Mouse (Mus musculus) liver, embryonic 11.5 days (tissue): ENCODE measurements around the gene Nyx. TPM values are rescaled to one million over a fixed set of nuclear protein-coding genes. Genes with fewer than 3 reads are reported as not detected.
A peak's percentile ranks its signal among the peaks of the same experiment; 100 is the strongest.

Source experiments
- ATAC-seq: fragments of 200-750 bp; cut with Nextera tagmentation; replicated peaks from 2 replicates; pipeline ENCODE4 v1.8.0; 2017; ENCODE audit warnings: moderate number of reproducible peaks, mild to moderate bottlenecking, moderate TSS enrichment, moderate library complexity; ENCODE audit not compliant: low FRiP score
- DNase-seq: peaks from one replicate; pipeline ENCODE4 v3.0.0-alpha.2; 2017; ENCODE audit warnings: low spot score
- H3K27ac ChIP-seq: fragments of 300-500 bp; sonication (generic); 2 replicates; pipeline ENCODE4 v1.5.1; 2014; ENCODE audit warnings: mild to moderate bottlenecking, low read depth, low read length, control low read depth
- H3K27me3 ChIP-seq: fragments of 300-500 bp; sonication (generic); replicated peaks from 2 replicates; pipeline ENCODE4 v1.6.1; 2014; ENCODE audit warnings: low read length, mixed read lengths; ENCODE audit not compliant: control insufficient read depth, insufficient read depth
- H3K36me3 ChIP-seq: fragments of 300-500 bp; sonication (generic); 2 replicates; pipeline ENCODE4 v1.6.1; 2014; ENCODE audit warnings: mild to moderate bottlenecking, low read length, moderate library complexity, mixed read lengths; ENCODE audit not compliant: control insufficient read depth, insufficient read depth
- H3K4me1 ChIP-seq: fragments of 300-500 bp; sonication (generic); replicated peaks from 2 replicates; pipeline ENCODE4 v1.6.1; 2014; ENCODE audit warnings: low read length, mixed read lengths; ENCODE audit not compliant: control insufficient read depth, insufficient read depth
- H3K4me2 ChIP-seq: fragments of 300-500 bp; sonication (generic); 2 replicates; pipeline ENCODE4 v1.6.1; 2014; ENCODE audit warnings: mild to moderate bottlenecking, control low read depth, moderate library complexity
- H3K4me3 ChIP-seq: fragments of 300-500 bp; sonication (generic); 2 replicates; pipeline ENCODE4 v1.5.1; 2014; ENCODE audit warnings: low read depth, low read length, control low read depth
- H3K9ac ChIP-seq: fragments of 300-500 bp; sonication (generic); 2 replicates; pipeline ENCODE4 v1.6.1; 2014; ENCODE audit warnings: low read depth, low read length, control low read depth
- H3K9me3 ChIP-seq: fragments of 300-500 bp; sonication (generic); 2 replicates; pipeline ENCODE4 v1.6.1; 2016; ENCODE audit warnings: low read length, inconsistent platforms, mixed read lengths; ENCODE audit not compliant: control insufficient read depth
- WGBS: fragments of 180-500 bp; shearing (Covaris S2); extraction: QIAGEN DNeasy Blood & Tissue Kit; methylation state at CpG from one replicate; pipeline ENCODE4 v1.1.7; 2014; 5-methylcytosine and 5-hydroxymethylcytosine counted together
- polyA plus RNA-seq: library from polyadenylated mRNA; unstranded; fragments of >200 nt; fragmentation: Nextera tagmentation; extraction: Ambion mirVana; gene quantifications from 2 replicates; pipeline ENCODE4 v1.2.1, GENCODE M21; 2014

Nyx gene
- polyA plus RNA-seq, 1 experiment from 2014 or later, result not detected

DNA sequence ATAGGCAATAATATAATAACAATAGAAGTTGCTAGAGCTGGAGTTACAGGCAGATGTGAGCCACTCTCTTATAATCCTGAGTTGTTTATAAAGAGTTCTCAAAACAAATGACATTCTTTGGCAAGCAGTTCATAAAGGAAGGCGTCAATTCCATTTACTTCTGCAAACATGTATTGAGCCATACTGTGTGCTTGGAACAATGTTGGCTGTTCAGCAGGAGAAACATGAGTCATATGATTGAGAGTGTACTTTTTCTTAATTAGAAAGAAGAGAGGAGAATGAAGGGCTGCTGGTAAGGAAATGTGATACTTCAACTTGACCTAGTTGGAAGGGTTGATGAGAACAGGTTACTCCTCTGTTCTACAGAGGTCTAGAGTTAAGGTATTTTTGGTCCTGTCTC lies 16.7 kb downstream of the Nyx start:
- WGBS, result 81% methylated on average over 1 of the region's 1 CpGs
- H3K4me3 ChIP-seq, result no peak overlapping the region

DNA sequence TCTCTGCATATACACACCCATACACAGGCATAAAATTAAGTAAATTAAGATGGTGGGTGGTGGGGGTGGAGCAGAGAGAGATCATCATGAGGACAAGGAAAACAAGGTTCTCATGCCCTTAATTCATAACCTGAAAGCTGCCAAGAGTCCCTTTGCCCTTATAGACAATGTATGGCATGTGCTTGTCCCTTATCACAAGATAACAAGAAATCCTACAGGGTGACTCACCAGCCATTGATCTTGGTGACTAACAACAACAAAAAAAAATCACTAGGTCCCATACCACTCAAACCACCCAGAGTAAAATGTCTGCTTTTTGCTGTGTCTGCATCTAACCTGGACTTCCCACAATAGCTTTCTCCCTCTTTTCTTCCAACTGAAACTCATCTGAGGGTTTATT lies 18.5 kb downstream of the Nyx start:
- Histone ChIP-seq H3K9ac (no peak overlapping the region), H3K36me3 (no peaks in the 10 kb centered on the region), H3K4me3 (no peak overlapping the region), H3K4me1 (no peaks in the 10 kb centered on the region), H3K27me3 (peaks cover 15% of the 10 kb centered on the region), H3K9me3 (no peaks in the 10 kb centered on the region), H3K4me2 (no peak overlapping the region), H3K27ac (no peak overlapping the region)
- ATAC-seq (no peak), DNase-seq (no peak)

More for the DNA sequence above, 16.7 kb downstream of the Nyx start:
- no peaks in the 10 kb centered on the region for H3K36me3 ChIP-seq
- H3K9ac ChIP-seq, result no peak overlapping the region
- peaks cover 15% of the 10 kb centered on the region for H3K27me3 ChIP-seq
- H3K4me2 ChIP-seq, result no peak overlapping the region
- ATAC-seq (no peak), DNase-seq (no peak)
- H3K27ac ChIP-seq, result no peak overlapping the region
- no peaks in the 10 kb centered on the region for H3K4me1 ChIP-seq
- no peaks in the 10 kb centered on the region for H3K9me3 ChIP-seq

GRCm38 (mm10) chrX:13489001-13489400 lies 23.1 kb downstream of the Nyx start:
- ATAC-seq (no peak), DNase-seq (no peak)
- Histone ChIP-seq H3K27me3 (peaks cover 15% of the 10 kb centered on the region), H3K4me1 (no peaks in the 10 kb centered on the region), H3K9ac (no peak overlapping the region), H3K27ac (no peak overlapping the region), H3K4me2 (no peak overlapping the region), H3K9me3 (no peaks in the 10 kb centered on the region), H3K4me3 (no peak overlapping the region), H3K36me3 (no peaks in the 10 kb centered on the region)
- 62% methylated on average over 3 of the region's 3 CpGs for WGBS

- 67% methylated on average over 1 of the region's 1 CpGs for WGBS
- Histone ChIP-seq H3K9me3 (no peaks in the 10 kb centered on the region), H3K36me3 (no peaks in the 10 kb centered on the region), H3K27me3 (peaks cover 15% of the 10 kb centered on the region), H3K9ac (no peak overlapping the region), H3K4me1 (no peaks in the 10 kb centered on the region), H3K4me3 (no peak overlapping the region), H3K27ac (no peak overlapping the region), H3K4me2 (no peak overlapping the region)
- ATAC-seq (peak; percentile 78), DNase-seq (no peak)
Measured at GRCm38 (mm10) chrX:13489761-13490160, 23.9 kb downstream of the Nyx start.

GRCm38 (mm10) chrX:13490941-13491340 lies 25.0 kb downstream of the Nyx start:
- H3K9ac ChIP-seq, result no peak overlapping the region
- H3K9me3 ChIP-seq, result no peaks in the 10 kb centered on the region
- ATAC-seq (no peak), DNase-seq (no peak)
- no peak overlapping the region for H3K4me2 ChIP-seq
- no peaks in the 10 kb centered on the region; the same call in none of the 2 replicates for H3K4me1 ChIP-seq
- no peak overlapping the region for H3K4me3 ChIP-seq
- no peak overlapping the region for H3K27ac ChIP-seq
- no peaks in the 10 kb centered on the region for H3K36me3 ChIP-seq
- 83% methylated on average over 3 of the region's 3 CpGs for WGBS
- H3K27me3 ChIP-seq, result peaks cover 14% of the 10 kb centered on the region

GRCm38 (mm10) chrX:13492922-13493321 lies 27.0 kb downstream of the Nyx start:
- ATAC-seq, result no peak
- H3K4me2 ChIP-seq, result no peak overlapping the region
- no peak for DNase-seq

GRCm38 (mm10) chrX:13494892-13495703 lies 29.2 kb downstream of the Nyx start:
- peaks cover 3% of the 10 kb centered on the region; the same call in 1 of the 2 replicates for H3K27me3 ChIP-seq
- no peak overlapping the region for H3K27ac ChIP-seq
- no peaks in the 10 kb centered on the region for H3K9me3 ChIP-seq
- no peak overlapping the region for H3K4me3 ChIP-seq
- WGBS, result 71% methylated on average over 8 of the region's 8 CpGs
- no peaks in the 10 kb centered on the region for H3K36me3 ChIP-seq
- DNase-seq (no peak), ATAC-seq (peak; percentile 84)
- no peaks in the 10 kb centered on the region; the same call in none of the 2 replicates for H3K4me1 ChIP-seq
- no peak overlapping the region for H3K4me2 ChIP-seq
- no peak overlapping the region for H3K9ac ChIP-seq

More at GRCm38 (mm10) chrX:13492922-13493321, 27.0 kb downstream of the Nyx start:
- Histone ChIP-seq H3K9ac (no peak overlapping the region), H3K4me3 (no peak overlapping the region), H3K9me3 (no peaks in the 10 kb centered on the region), H3K27ac (no peak overlapping the region), H3K36me3 (no peaks in the 10 kb centered on the region), H3K27me3 (peaks cover 3% of the 10 kb centered on the region; the same call in 1 of the 2 replicates), H3K4me1 (no peaks in the 10 kb centered on the region; the same call in none of the 2 replicates)

- 59% methylated on average over 4 of the region's 4 CpGs for WGBS
- no peak for ATAC-seq
- no peak overlapping the region for H3K9ac ChIP-seq
- no peaks in the 10 kb centered on the region for H3K9me3 ChIP-seq
- no peaks in the 10 kb centered on the region for H3K36me3 ChIP-seq
- no peak overlapping the region for H3K27ac ChIP-seq
- no peak for DNase-seq
- 0 out of 2 replicates have a peak, but pooled peaks cover 2% of the 10 kb centered on the region for H3K27me3 ChIP-seq
- H3K4me2 ChIP-seq, result no peak overlapping the region
- H3K4me3 ChIP-seq, result no peak overlapping the region
- H3K4me1 ChIP-seq, result no peaks in the 10 kb centered on the region; the same call in 1 of the 2 replicates
Measured at GRCm38 (mm10) chrX:13500284-13500683, 34.4 kb downstream of the Nyx start.

GRCm38 (mm10) chrX:13502862-13503375 lies 37.0 kb downstream of the Nyx start:
- 61% methylated on average over 7 of the region's 7 CpGs for WGBS
- ATAC-seq, result no peak
- Histone ChIP-seq H3K27me3 (no peaks in the 10 kb centered on the region; the same call in 1 of the 2 replicates), H3K4me1 (no peaks in the 10 kb centered on the region), H3K27ac (no peak overlapping the region), H3K4me3 (no peak overlapping the region), H3K9me3 (no peaks in the 10 kb centered on the region), H3K9ac (no peak overlapping the region), H3K4me2 (no peak overlapping the region), H3K36me3 (no peaks in the 10 kb centered on the region)
- DNase-seq, result no peak
